Mouse (Mus musculus) myocyte (in vitro differentiated cells): Measurements from ENCODE around the gene Sec23ip. TPM values are rescaled to one million over a fixed set of nuclear protein-coding genes. Genes with fewer than 3 reads are reported as not detected.

Experiments used
- H3K27me3 ChIP-seq: one replicate; pipeline ENCODE4 v1.6.1; 2011; ENCODE audit not compliant: control insufficient read depth, insufficient read depth, insufficient read length
- H3K36me3 ChIP-seq: one replicate; pipeline ENCODE4 v1.6.1; 2011; ENCODE audit not compliant: control insufficient read depth, insufficient read depth
- H3K4me2 ChIP-seq: one replicate; pipeline ENCODE4 v1.6.1; 2011; ENCODE audit warnings: low read depth, control low read depth
- H3K4me3 ChIP-seq: one replicate; pipeline ENCODE4 v1.5.1; 2011; ENCODE audit warnings: mild to moderate bottlenecking, control low read depth, moderate library complexity
- H3K79me2 ChIP-seq: one replicate; pipeline ENCODE4 v1.6.1; 2011; ENCODE audit not compliant: control insufficient read depth, insufficient read depth
- H3ac ChIP-seq: one replicate; pipeline ENCODE4 v1.6.1; 2011; ENCODE audit not compliant: control insufficient read depth, insufficient read length
- CEBPB ChIP-seq: IDR thresholded peaks from 2 replicates; pipeline ENCODE4 v1.6.1; 2011; ENCODE audit warnings: mild to moderate bottlenecking, moderate library complexity; ENCODE audit not compliant: poor library complexity, insufficient read depth, severe bottlenecking
- E2F4 ChIP-seq: IDR thresholded peaks from one replicate; pipeline ENCODE4 v1.6.1; 2011; ENCODE audit warnings: mild to moderate bottlenecking, control low read depth, moderate library complexity; ENCODE audit not compliant: insufficient read depth
- MAX ChIP-seq: IDR thresholded peaks from one replicate; pipeline ENCODE4 v1.6.1; 2011; ENCODE audit warnings: low read depth, mild to moderate bottlenecking, control low read depth
- MYOD1 ChIP-seq, 3 experiments: IDR thresholded peaks; one replicate each; pipeline ENCODE4 v1.6.1; 2011; ENCODE audit warnings: control low read depth in 2 of 3, low read depth in 2 of 3, mild to moderate bottlenecking in 2 of 3, moderate library complexity in 1 of 3; ENCODE audit not compliant: insufficient read length in 2 of 3, control insufficient read depth in 1 of 3
- MYOG ChIP-seq, 3 experiments: IDR thresholded peaks; one replicate each; pipeline ENCODE4 v1.6.1; 2011; ENCODE audit warnings: control low read depth in 2 of 3, low read depth in 2 of 3, mild to moderate bottlenecking in 2 of 3; ENCODE audit not compliant: insufficient read length in 2 of 3, control insufficient read depth in 1 of 3, insufficient read depth in 1 of 3
- POLR2A ChIP-seq: IDR thresholded peaks from one replicate; pipeline ENCODE4 v1.6.1; 2011; ENCODE audit warnings: low read depth, mild to moderate bottlenecking, control low read depth, moderate library complexity; ENCODE audit not compliant: insufficient read length
- POLR2AphosphoS2 ChIP-seq: IDR thresholded peaks from one replicate; pipeline ENCODE4 v1.6.1; 2011; ENCODE audit warnings: low read depth, control low read depth; ENCODE audit not compliant: insufficient read length
- REST ChIP-seq: IDR thresholded peaks from one replicate; pipeline ENCODE4 v1.6.1; 2011; ENCODE audit warnings: mild to moderate bottlenecking, control low read depth, moderate library complexity; ENCODE audit not compliant: insufficient read depth, insufficient read length
- SRF ChIP-seq: IDR thresholded peaks from one replicate; pipeline ENCODE4 v1.6.1; 2011; ENCODE audit warnings: low read depth; ENCODE audit not compliant: control insufficient read depth, insufficient read length
- TCF12 ChIP-seq: IDR thresholded peaks from one replicate; pipeline ENCODE4 v1.6.1; 2011; ENCODE audit warnings: mild to moderate bottlenecking, control low read depth; ENCODE audit not compliant: poor library complexity, insufficient read depth, severe bottlenecking
- TCF3 ChIP-seq: IDR thresholded peaks from one replicate; pipeline ENCODE4 v1.6.1; 2011; ENCODE audit warnings: low read depth, control low read depth; ENCODE audit not compliant: insufficient read length
- USF1 ChIP-seq: IDR thresholded peaks from one replicate; pipeline ENCODE4 v1.6.1; 2011; ENCODE audit warnings: low read depth, mild to moderate bottlenecking, control low read depth, moderate library complexity
- polyA plus RNA-seq: library from polyadenylated mRNA; unstranded; fragments of >200 nt; fragmentation: generic; extraction: Trizol; gene quantifications from one replicate; pipeline ENCODE4 v1.2.1, GENCODE M21; 2012; ENCODE audit warnings: missing spikeins

The Sec23ip gene
- polyA plus RNA-seq, 1 experiment: 19.2 TPM

DNA sequence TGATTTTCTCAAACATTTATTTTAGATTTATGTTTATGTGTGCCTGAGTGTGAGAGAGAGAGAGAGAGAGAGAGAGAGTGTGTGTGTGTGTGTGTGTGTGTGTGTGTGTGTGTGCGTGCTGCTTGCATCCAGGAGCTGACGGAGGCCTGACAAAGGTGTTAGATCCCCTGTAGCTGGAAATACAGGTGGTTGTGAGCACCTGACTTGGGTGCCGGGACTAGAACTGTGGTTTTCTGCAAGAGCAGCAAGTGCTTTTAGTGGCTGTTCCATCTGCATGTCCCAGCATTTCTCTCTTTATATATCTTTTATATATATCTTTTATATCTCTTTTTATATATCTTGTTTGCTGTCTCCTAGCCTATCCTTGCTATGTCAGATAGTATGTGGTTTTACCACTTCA, 37.1 kb downstream of the Sec23ip start:
- no peak for TF ChIP-seq E2F4
- Histone ChIP-seq H3K79me2 (no peaks in the 10 kb centered on the region), H3ac (no peak overlapping the region), H3K4me2 (no peak overlapping the region), H3K27me3 (no peaks in the 10 kb centered on the region), H3K36me3 (peaks cover 40% of the 10 kb centered on the region), H3K4me3 (no peak overlapping the region)

DNA sequence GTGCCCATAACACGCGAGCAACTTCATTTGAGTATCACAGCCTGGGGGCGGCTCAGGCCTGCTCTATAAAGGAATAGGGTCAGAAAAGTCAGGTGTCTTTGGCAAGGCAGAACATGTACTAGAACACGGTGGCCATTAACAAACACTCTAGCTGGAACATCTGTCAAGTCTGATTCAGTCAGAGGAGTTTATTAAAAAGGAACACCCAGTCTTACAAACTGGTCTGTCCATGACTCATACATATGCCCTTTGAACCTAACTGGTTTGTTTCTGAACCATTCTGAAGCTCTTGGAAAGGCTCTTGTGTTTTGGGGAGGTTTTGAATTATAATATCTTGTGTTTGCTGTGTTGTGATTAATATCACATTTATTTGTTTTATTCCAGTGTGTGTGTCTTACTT, 45.3 kb downstream of the Sec23ip start:
- H3K36me3 ChIP-seq: peaks cover 8% of the 10 kb centered on the region
- no peak overlapping the region for H3K4me3 ChIP-seq
- H3K4me2 ChIP-seq: no peak overlapping the region
- H3K79me2 ChIP-seq: no peaks in the 10 kb centered on the region
- no peak for TF ChIP-seq CEBPB
- no peak for TF ChIP-seq MYOG (IDR thresholded peaks at IDR 0.05; ENCODE audit: control insufficient read depth in 1 of 3, insufficient read depth in 1 of 3, insufficient read length in 2 of 3, low read depth in 2 of 3)
- TF ChIP-seq POLR2AphosphoS2: no peak
- no peak for TF ChIP-seq USF1
- no peak for TF ChIP-seq TCF3
- TF ChIP-seq SRF: no peak
- no peak for TF ChIP-seq MYOD1 (IDR thresholded peaks at IDR 0.05; ENCODE audit: control insufficient read depth in 1 of 3, insufficient read length in 2 of 3, low read depth in 2 of 3)
- TF ChIP-seq MAX: no peak
- TF ChIP-seq E2F4: no peak
- TF ChIP-seq POLR2A: no peak
- TF ChIP-seq TCF12: no peak
- H3K27me3 ChIP-seq: no peaks in the 10 kb centered on the region
- H3ac ChIP-seq: no peak overlapping the region

DNA sequence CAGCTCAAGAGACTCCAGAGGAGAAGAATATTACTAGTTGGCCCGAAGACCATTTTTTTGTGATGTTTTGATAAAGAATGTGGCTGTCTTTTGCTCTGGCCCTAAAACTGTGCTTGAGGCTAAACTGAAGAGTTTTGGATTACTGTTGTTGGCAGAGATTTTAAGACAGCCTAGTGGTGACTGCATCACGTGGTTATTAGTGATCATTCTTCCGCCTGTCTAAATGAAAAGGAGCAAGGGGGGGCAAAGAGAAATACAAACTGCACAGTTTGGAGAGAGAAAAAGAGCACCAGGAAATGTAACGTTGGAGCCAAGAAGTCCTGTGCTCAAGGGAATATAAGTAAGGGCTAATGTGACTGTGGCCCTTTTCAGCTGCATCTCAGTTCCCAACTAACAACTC, 48.7 kb downstream of the Sec23ip start:
- H3K36me3 ChIP-seq: no peaks in the 10 kb centered on the region
- peak overlapping the region; percentile 24 for H3K4me2 ChIP-seq
- H3K27me3 ChIP-seq: no peaks in the 10 kb centered on the region
- peak; percentile 56 for TF ChIP-seq USF1
- no peak for TF ChIP-seq CEBPB
- no peak for TF ChIP-seq TCF12
- no peak for TF ChIP-seq POLR2AphosphoS2
- TF ChIP-seq MAX: no peak
- H3K79me2 ChIP-seq: no peaks in the 10 kb centered on the region
- no peak overlapping the region for H3ac ChIP-seq
- no peak overlapping the region for H3K4me3 ChIP-seq

DNA sequence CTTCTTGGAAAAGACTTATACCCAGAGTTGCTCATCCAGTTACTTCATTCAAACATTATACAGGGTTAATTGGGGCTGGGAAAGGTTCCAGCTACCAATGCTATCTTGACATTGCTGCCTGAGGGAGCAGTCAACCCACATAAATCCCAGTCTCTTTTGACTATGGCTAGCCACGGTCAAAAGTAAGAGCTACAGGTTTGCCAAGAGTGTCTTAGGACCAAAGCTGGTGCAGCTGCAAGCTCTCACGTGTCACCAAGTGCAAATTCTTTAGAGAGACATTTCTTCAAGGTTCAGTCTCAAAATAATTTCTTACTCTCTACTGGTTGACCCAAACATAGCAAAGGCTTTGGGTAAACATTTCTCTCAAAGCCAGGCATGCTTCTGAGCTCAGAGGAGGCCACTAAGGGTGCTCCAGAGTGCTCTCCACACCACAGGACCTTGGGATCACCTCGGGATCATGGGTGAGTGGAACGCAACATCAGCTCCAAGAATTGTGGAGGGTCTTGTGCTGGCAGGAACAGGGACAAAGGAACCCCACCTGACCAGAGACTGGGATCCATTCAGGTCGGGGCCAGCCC, 80.3 kb downstream of the Sec23ip start:
- TF ChIP-seq E2F4: no peak
- no peak for TF ChIP-seq MYOD1 (IDR thresholded peaks at IDR 0.05; ENCODE audit: control insufficient read depth in 1 of 3, insufficient read length in 2 of 3, low read depth in 2 of 3)
- no peak for TF ChIP-seq REST
- TF ChIP-seq MAX: no peak
- no peak for TF ChIP-seq TCF3
- no peak for TF ChIP-seq TCF12
- TF ChIP-seq POLR2A: no peak
- TF ChIP-seq SRF: no peak
- no peak for TF ChIP-seq POLR2AphosphoS2
- no peak for TF ChIP-seq MYOG (IDR thresholded peaks at IDR 0.05; ENCODE audit: control insufficient read depth in 1 of 3, insufficient read depth in 1 of 3, insufficient read length in 2 of 3, low read depth in 2 of 3)
- no peak for TF ChIP-seq CEBPB
- TF ChIP-seq USF1: no peak
- H3K4me2 ChIP-seq: no peak overlapping the region
- no peak overlapping the region for H3ac ChIP-seq
- H3K36me3 ChIP-seq: no peaks in the 10 kb centered on the region
- no peak overlapping the region for H3K4me3 ChIP-seq
- H3K79me2 ChIP-seq: no peaks in the 10 kb centered on the region
- peaks cover 11% of the 10 kb centered on the region for H3K27me3 ChIP-seq

DNA sequence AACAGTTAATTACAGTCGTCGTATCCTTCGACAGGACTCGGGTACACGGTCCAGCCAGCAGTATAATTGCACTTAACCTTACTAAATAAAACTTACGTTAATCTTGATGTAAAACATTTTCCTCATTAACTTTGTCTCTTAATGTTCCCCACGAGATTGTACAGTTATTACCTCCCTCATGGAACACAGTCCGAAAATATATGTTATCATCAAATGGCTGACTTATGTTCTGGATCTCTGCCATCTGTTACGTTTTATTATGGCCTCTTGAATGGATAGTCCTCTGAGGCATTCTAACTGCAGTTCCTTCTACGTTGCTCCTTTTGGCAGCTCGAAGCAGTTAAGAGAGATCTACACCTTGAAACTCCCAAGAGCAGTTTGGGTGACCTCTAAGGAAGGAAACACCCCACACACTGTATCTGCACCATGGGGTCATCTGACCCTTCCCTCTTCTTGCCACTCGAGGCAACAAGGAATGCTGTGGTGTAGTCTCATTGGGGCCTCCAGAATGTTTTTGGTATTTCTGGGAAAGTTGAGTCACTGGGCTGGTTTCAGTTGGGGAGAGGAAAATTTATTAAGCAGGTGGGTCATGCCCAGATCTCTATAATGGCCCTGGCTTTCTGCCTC, 87.8 kb downstream of the Sec23ip start:
- no peak for TF ChIP-seq POLR2A
- TF ChIP-seq MYOG (IDR thresholded peaks at IDR 0.05; ENCODE audit: control insufficient read depth in 1 of 3, insufficient read depth in 1 of 3, insufficient read length in 2 of 3, low read depth in 2 of 3): no peak
- TF ChIP-seq REST: no peak
- no peak for TF ChIP-seq MYOD1 (IDR thresholded peaks at IDR 0.05; ENCODE audit: control insufficient read depth in 1 of 3, insufficient read length in 2 of 3, low read depth in 2 of 3)
- no peak for TF ChIP-seq CEBPB
- TF ChIP-seq POLR2AphosphoS2: no peak
- TF ChIP-seq TCF3: no peak
- no peak for TF ChIP-seq TCF12
- no peak for TF ChIP-seq USF1
- TF ChIP-seq E2F4: no peak
- no peak for TF ChIP-seq MAX
- no peak for TF ChIP-seq SRF
- Histone ChIP-seq H3K79me2 (no peaks in the 10 kb centered on the region), H3ac (no peak overlapping the region), H3K36me3 (no peaks in the 10 kb centered on the region), H3K27me3 (peaks cover 11% of the 10 kb centered on the region), H3K4me3 (no peak overlapping the region), H3K4me2 (no peak overlapping the region)
